Mouse (Mus musculus) embryonic facial prominence, embryonic 11.5 days (tissue): ENCODE data around the gene Haus2. TPM values are rescaled to one million over a fixed set of nuclear protein-coding genes. Genes with fewer than 3 reads are reported as not detected.
"Not testable (repeated sequence)": the region's sequence is repeated elsewhere in the genome, so short reads cannot be mapped to it uniquely, and the experiment has no call there.

Source experiments
- ATAC-seq: fragments of 200-750 bp; cut with Nextera tagmentation; replicated peaks from 2 replicates; pipeline ENCODE4 v1.8.0; 2017; ENCODE audit warnings: low read depth; ENCODE audit not compliant: insufficient number of reproducible peaks, low FRiP score, low TSS enrichment
- DNase-seq: peaks from one replicate; pipeline ENCODE4 v3.0.0-alpha.2; 2015; ENCODE audit warnings: low spot score
- H3K27ac ChIP-seq: fragments of 300-500 bp; sonication (generic); replicated peaks from 2 replicates; pipeline ENCODE4 v1.5.1; 2014; ENCODE audit warnings: mild to moderate bottlenecking, low read depth, low read length, control low read depth
- H3K27me3 ChIP-seq: fragments of 300-500 bp; sonication (generic); 2 replicates; pipeline ENCODE4 v1.6.1; 2014; ENCODE audit warnings: mild to moderate bottlenecking, low read length, moderate library complexity, mixed read lengths; ENCODE audit not compliant: control insufficient read depth, insufficient read depth
- H3K36me3 ChIP-seq: fragments of 300-500 bp; sonication (generic); replicated peaks from 2 replicates; pipeline ENCODE4 v1.6.1; 2014; ENCODE audit warnings: low read depth, mild to moderate bottlenecking, low read length, moderate library complexity, mixed read lengths; ENCODE audit not compliant: control insufficient read depth, insufficient read depth
- H3K4me1 ChIP-seq: fragments of 300-500 bp; sonication (generic); 2 replicates; pipeline ENCODE4 v1.6.1; 2014; ENCODE audit warnings: low read length, mixed read lengths; ENCODE audit not compliant: control insufficient read depth, insufficient read depth
- H3K4me2 ChIP-seq: fragments of 300-500 bp; sonication (generic); 2 replicates; pipeline ENCODE4 v1.6.1; 2014; ENCODE audit warnings: low read depth, mild to moderate bottlenecking, control low read depth, low read length, moderate library complexity
- H3K4me3 ChIP-seq: fragments of 300-500 bp; sonication (generic); 2 replicates; pipeline ENCODE4 v1.5.1; 2014; ENCODE audit warnings: low read depth, low read length, control low read depth
- H3K9ac ChIP-seq: fragments of 300-500 bp; sonication (generic); replicated peaks from 2 replicates; pipeline ENCODE4 v1.6.1; 2014; ENCODE audit warnings: mild to moderate bottlenecking, control low read depth, low read length
- H3K9me3 ChIP-seq: fragments of 300-500 bp; sonication (generic); replicated peaks from 2 replicates; pipeline ENCODE4 v1.6.1; 2016; ENCODE audit warnings: mild to moderate bottlenecking, low read length, inconsistent platforms, mixed read lengths; ENCODE audit not compliant: control insufficient read depth
- WGBS: fragments of 180-500 bp; shearing (Covaris S2); extraction: QIAGEN DNeasy Blood & Tissue Kit; methylation state at CpG from one replicate; pipeline ENCODE4 v1.1.7; 2014; 5-methylcytosine and 5-hydroxymethylcytosine counted together
- polyA plus RNA-seq: library from polyadenylated mRNA; unstranded; fragments of >200 nt; fragmentation: Nextera tagmentation; extraction: Ambion mirVana; gene quantifications from 2 replicates; pipeline ENCODE4 v1.2.1, GENCODE M21; 2014

Haus2 gene
- polyA plus RNA-seq: 33.3 and 33.8 TPM in 2 replicates

DNA sequence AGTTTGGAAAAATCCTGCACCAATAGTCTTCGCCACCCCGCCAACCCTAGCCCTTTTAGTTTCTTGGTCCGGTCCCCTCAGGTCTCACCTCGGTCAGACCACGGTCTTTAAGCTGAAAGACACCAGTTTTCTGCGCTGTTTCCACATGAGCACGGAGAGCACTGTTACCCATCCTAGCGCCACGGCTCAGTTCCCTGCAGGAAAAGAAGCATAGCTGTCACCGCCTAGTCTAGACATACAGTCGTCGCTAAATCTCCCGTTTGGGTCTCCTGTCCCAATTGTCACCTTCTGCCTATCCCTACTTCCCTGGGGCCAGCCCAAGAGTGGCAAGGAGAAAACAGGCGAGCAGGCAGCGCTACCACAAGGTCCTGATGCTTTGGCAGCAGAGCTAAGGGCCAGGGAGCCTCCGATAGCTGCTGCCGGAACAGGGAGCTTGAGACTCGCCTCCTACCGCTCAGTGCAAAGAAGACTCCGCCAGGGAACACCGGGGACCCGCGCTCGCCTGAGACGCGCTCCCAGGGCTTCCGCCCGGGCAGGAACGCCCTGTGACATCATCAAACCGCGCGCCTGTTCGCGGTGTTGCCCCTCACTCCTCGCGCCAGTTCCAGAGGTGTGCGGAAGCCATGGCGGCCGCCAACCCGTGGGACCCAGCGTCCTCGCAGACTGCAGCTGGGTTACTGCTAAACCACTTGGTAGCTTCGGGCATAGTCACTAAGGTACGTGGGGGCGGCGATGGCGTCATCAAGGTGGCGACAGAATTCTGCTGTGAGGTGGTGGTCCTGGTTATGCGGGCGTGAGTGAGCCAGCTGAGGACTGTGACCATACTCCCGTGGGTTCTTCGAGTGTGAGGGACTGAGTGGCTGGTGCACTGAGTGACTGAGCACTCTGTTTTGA lies at the start of gene Haus2, which contains the start of gene Lrrc57:
TSS of gene Haus2 (plus strand) at position 554 of the 894 bp plus-strand sequence.
TSS of gene Lrrc57 (minus strand) at position 691 of the 894 bp plus-strand sequence.
- no peaks in the 10 kb centered on the region for H3K27me3 ChIP-seq

DNA sequence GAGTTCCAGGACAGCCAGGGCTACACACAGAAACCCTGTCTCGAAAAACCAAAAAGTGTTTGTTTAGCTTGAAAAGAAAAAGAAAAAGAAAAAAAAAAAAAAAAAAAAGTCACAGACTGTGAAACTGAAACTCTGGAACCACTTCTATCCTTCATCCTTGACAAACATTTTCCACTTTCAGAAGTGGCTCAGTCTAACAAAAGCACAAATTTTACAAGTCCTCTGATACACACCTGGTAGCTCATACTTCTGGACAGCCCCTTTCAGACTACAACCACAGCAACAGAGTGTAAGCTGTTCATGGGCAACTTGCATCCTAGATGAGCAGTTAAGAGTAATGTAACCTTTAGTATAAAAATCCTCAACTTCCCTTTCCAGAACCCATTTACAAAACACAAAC lies 47.7 kb upstream of the Haus2 start:
- Histone ChIP-seq H3K27me3 (no peaks in the 10 kb centered on the region), H3K4me1 (no peaks in the 10 kb centered on the region), H3K9ac (no peak overlapping the region), H3K36me3 (no peaks in the 10 kb centered on the region), H3K4me3 (no peak overlapping the region), H3K9me3 (no peaks in the 10 kb centered on the region), H3K27ac (no peak overlapping the region), H3K4me2 (no peak overlapping the region)
- 96% methylated on average over 1 of the region's 1 CpGs for WGBS
- ATAC-seq: no peak
- no peak for DNase-seq

More for the DNA sequence above, at the start of gene Haus2, which contains the start of gene Lrrc57:
- ATAC-seq (peak; percentile 91), DNase-seq (peak; percentile 93)
- H3K27ac ChIP-seq: peak within 1 kb of the TSS; percentile 67
- peak within 1 kb of the TSS; percentile 78 for H3K9ac ChIP-seq
- peak within 1 kb of the TSS; percentile 76 for H3K4me3 ChIP-seq
- no peaks in the 10 kb centered on the region for H3K4me1 ChIP-seq
- no peaks in the 10 kb centered on the region; the same call in 1 of the 2 replicates for H3K36me3 ChIP-seq
- peak within 1 kb of the TSS; percentile 75 for H3K4me2 ChIP-seq
- under 1% methylated on average over 52 of the region's 52 CpGs for WGBS
- H3K9me3 ChIP-seq: no peaks in the 10 kb centered on the region

- 25% methylated on average over 9 of the region's 9 CpGs for WGBS
- Histone ChIP-seq H3K36me3 (no peaks in the 10 kb centered on the region), H3K4me1 (no peaks in the 10 kb centered on the region), H3K4me2 (peak overlapping the region; percentile 68), H3K27ac (no peak overlapping the region), H3K9me3 (no peaks in the 10 kb centered on the region), H3K27me3 (no peaks in the 10 kb centered on the region), H3K4me3 (peak overlapping the region; percentile 90), H3K9ac (peak overlapping the region; percentile 95)
- DNase-seq (no peak), ATAC-seq (no peak)
Measured at GRCm38 (mm10) chr2:120562859-120563234, 46.3 kb upstream of the Haus2 start.

DNA sequence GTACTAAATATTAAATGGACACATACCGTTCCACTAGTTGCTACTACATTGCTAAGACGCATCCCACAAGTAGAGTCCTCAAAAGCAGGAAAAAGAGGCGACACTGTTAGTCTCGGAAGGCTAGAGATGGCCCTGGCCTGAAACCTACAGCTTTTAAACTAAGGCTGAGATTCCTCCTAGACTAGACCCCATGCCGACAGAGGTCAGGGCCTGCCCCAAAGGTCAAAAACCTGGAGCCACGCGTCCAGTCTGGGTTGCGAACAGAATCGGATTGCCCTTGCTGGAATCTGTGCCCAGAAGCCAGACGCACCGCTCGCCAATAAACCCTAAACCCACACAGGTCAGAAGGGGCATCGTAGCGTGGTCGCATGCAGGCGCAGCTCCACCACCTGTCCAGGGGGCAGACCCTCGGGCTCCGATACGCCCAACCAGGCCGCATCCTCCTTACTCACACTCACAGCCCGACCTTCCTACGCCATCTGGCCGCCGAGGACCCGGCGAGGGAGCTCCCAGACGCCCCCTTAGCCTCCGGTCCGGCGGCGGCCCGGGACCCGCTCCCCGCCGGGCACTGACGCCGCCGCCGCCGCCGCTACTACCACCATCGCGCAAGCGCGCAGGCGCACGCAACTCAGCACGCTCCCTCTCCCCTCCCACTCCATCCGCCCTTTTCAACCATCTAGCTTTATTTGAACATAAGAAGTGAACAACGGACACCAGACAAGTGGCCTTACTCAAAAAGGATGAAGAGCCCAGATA lies 45.8 kb upstream of the Haus2 start, which contains the start of gene Zfp106:
TSS of gene Zfp106 (minus strand) at position 609 of the 756 bp plus-strand sequence.
- H3K27ac ChIP-seq: peak within 1 kb of the TSS; percentile 59; the same call in 1 of the 2 replicates
- no peaks in the 10 kb centered on the region for H3K4me1 ChIP-seq
- no peaks in the 10 kb centered on the region for H3K27me3 ChIP-seq
- WGBS: under 1% methylated on average over 49 of the region's 50 CpGs
- peak within 1 kb of the TSS; percentile 90 for H3K4me3 ChIP-seq
- ATAC-seq: peak; percentile 86
- peak within 1 kb of the TSS; percentile 68 for H3K4me2 ChIP-seq
- no peaks in the 10 kb centered on the region for H3K9me3 ChIP-seq
- DNase-seq: peak; percentile 93
- peak within 1 kb of the TSS; percentile 95 for H3K9ac ChIP-seq
- H3K36me3 ChIP-seq: no peaks in the 10 kb centered on the region

DNA sequence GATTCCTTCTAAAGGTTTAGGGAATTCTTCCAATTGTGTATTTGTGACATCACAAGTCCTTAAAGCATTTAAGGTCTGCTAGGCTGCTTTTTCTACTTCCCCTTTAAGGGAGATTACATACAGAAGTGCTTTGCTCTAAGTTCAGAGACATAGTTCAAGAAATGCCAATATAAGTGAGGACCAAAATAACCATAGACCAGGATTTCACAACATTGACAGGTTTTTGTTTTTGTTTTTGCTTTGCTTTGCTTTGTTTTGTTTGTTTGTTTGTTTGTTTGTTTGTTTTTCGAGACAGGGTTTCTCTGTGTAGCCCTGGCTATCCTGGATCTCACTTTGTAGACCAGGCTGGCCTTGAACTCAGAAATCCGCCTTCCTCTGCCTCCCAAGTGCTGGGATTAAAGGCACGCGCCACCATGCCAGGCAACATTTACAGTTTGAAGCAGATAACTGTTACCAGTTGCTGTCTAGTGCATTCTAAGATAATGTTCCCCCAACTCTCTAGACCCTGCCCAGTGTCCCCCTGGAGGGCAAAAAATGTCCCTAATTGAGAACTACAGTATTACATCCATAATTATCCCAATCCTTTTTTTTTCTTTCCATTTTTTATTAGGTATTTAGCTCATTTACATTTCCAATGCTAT lies 44.5 kb upstream of the Haus2 start:
- DNase-seq, H3K4me1 ChIP-seq, H3K27me3 ChIP-seq: not testable (repeated sequence)

DNA sequence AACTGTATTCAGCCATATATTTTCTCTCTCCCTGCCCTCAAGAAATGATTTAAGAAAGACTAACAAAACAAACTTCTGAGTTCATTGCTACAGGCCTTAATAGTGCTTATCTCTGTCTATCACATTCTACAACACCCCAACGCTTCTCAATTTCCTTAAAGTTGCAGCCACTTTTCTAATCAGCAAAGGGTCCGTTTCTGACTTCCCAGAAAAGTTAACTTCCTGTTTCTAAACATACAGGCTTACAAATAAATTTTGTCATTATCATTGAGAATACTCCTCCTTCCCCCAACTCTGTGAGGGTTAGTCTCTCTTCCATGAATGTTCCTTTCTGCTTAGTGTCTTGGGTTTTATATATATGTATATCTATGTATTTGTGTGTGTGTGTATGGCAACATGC lies 43.8 kb upstream of the Haus2 start:
- 89% methylated on average over 2 of the region's 2 CpGs for WGBS

More for the DNA sequence above, 44.5 kb upstream of the Haus2 start:
- not testable (repeated sequence) for H3K36me3 ChIP-seq, H3K27ac ChIP-seq, H3K4me3 ChIP-seq, H3K4me2 ChIP-seq, H3K9me3 ChIP-seq, H3K9ac ChIP-seq, ATAC-seq
- 92% methylated on average over 4 of the region's 4 CpGs for WGBS

GRCm38 (mm10) chr2:120566886-120567797 lies 42.0 kb upstream of the Haus2 start, which contains the start of gene Snap23:
TSS of gene Snap23 (plus strand) at chr2:120567671.
- WGBS: under 1% methylated on average over 42 of the region's 42 CpGs

More for the DNA sequence above, 43.8 kb upstream of the Haus2 start:
- H3K27ac ChIP-seq: no peak overlapping the region
- no peaks in the 10 kb centered on the region for H3K4me1 ChIP-seq
- H3K4me3 ChIP-seq: no peak overlapping the region
- H3K9ac ChIP-seq: no peak overlapping the region
- no peak for ATAC-seq
- DNase-seq: no peak
- H3K4me2 ChIP-seq: no peak overlapping the region
- no peaks in the 10 kb centered on the region for H3K27me3 ChIP-seq
- no peaks in the 10 kb centered on the region for H3K36me3 ChIP-seq
- no peaks in the 10 kb centered on the region for H3K9me3 ChIP-seq

More at GRCm38 (mm10) chr2:120566886-120567797, 42.0 kb upstream of the Haus2 start, which contains the start of gene Snap23:
- H3K36me3 ChIP-seq: no peaks in the 10 kb centered on the region
- peak within 1 kb of the TSS; percentile 57 for H3K4me2 ChIP-seq
- H3K4me3 ChIP-seq: peak within 1 kb of the TSS; percentile 63
- no peaks in the 10 kb centered on the region for H3K9me3 ChIP-seq
- 0 out of 2 replicates have a peak within 1 kb of the TSS, but pooled peaks have one; percentile 14 for H3K27ac ChIP-seq
- no peaks in the 10 kb centered on the region for H3K4me1 ChIP-seq
- H3K9ac ChIP-seq: peak within 1 kb of the TSS; percentile 71
- H3K27me3 ChIP-seq: no peaks in the 10 kb centered on the region
- ATAC-seq (peak; percentile 89), DNase-seq (peak; percentile 97)
